Mouse (Mus musculus) regulatory T cell (primary cell): ENCODE measurements around the gene Cadm3.
"Not testable (repeated sequence)": the region's sequence is repeated elsewhere in the genome, so short reads cannot be mapped to it uniquely, and the experiment has no call there.

Experiments
- in situ Hi-C: fragments of 300-600 bp; cut with MboI, MseI; formaldehyde crosslinking; loops from one replicate; pipeline ENCODE4 v1.15.1; 2025; ENCODE audit warnings: high pct_unique_total_duplicates

Gene Cadm3

GRCm38 (mm10) chr1:173325395-173325794 is 42.1 kb downstream of the Cadm3 start:
- in situ Hi-C loops = loop anchor here (25.0 kb wide), 2 partner anchors 913 to 1137 kb away; no protein-coding TSS in a partner anchor

GRCm38 (mm10) chr1:173324961-173325360 is 42.5 kb downstream of the Cadm3 start:
- in situ Hi-C loops = loop anchor here (25.0 kb wide), 2 partner anchors 913 to 1137 kb away; no protein-coding TSS in a partner anchor

- in situ Hi-C loops = no loop called here
Measured at GRCm38 (mm10) chr1:173323839-173324585, 43.5 kb downstream of the Cadm3 start.

- in situ Hi-C loops = no loop called here
Measured at GRCm38 (mm10) chr1:173322249-173322627, 45.3 kb downstream of the Cadm3 start.

- in situ Hi-C loops = no loop called here
Measured at GRCm38 (mm10) chr1:173321593-173322248, 45.8 kb downstream of the Cadm3 start.

- in situ Hi-C loops = no loop called here
Measured at GRCm38 (mm10) chr1:173317925-173318477, 49.5 kb downstream of the Cadm3 start.

- in situ Hi-C loops = no loop called here
Measured at GRCm38 (mm10) chr1:173315725-173316124, 51.8 kb downstream of the Cadm3 start.

GRCm38 (mm10) chr1:173313535-173314050 is 53.9 kb downstream of the Cadm3 start:
- in situ Hi-C loops = not testable (repeated sequence)

GRCm38 (mm10) chr1:173302795-173303194 is 64.7 kb downstream of the Cadm3 start:
- in situ Hi-C loops = loop anchor here (10.0 kb wide), 1 partner anchor 1802 kb away; no protein-coding TSS in a partner anchor
